Mouse (Mus musculus) myocyte (in vitro differentiated cells): ENCODE data around the gene Lcn3.

Experiments
- MAX ChIP-seq: IDR thresholded peaks from one replicate; pipeline ENCODE4 v1.6.1; 2011; ENCODE audit warnings: low read depth, mild to moderate bottlenecking, control low read depth
- MYOG ChIP-seq, 3 experiments: IDR thresholded peaks; one replicate each; pipeline ENCODE4 v1.6.1; 2011; ENCODE audit warnings: control low read depth in 2 of 3, low read depth in 2 of 3, mild to moderate bottlenecking in 2 of 3; ENCODE audit not compliant: insufficient read length in 2 of 3, control insufficient read depth in 1 of 3, insufficient read depth in 1 of 3
- POLR2A ChIP-seq: IDR thresholded peaks from one replicate; pipeline ENCODE4 v1.6.1; 2011; ENCODE audit warnings: low read depth, mild to moderate bottlenecking, control low read depth, moderate library complexity; ENCODE audit not compliant: insufficient read length
- POLR2AphosphoS2 ChIP-seq: IDR thresholded peaks from one replicate; pipeline ENCODE4 v1.6.1; 2011; ENCODE audit warnings: low read depth, control low read depth; ENCODE audit not compliant: insufficient read length

DNA sequence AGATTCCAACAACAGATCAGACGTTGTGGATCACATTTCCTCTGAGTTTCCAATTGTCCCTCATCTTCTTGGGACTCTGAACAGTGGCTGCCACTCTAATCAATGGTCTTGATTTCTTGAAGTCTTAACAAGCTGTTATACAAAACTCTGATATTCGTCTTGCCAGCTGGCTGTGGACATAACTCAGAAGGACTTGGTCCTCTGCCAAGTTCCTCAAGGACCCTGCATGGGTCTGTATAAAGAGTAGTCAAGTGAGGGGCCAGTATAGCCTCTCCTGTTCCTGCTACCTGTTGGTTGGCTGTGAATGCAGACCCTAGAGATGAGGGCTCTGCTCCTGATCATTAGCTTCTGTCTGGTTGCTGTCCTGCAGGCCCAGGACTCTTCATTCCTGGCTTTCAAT, at the start of gene Lcn3:
- TF ChIP-seq MAX (no peak), POLR2A (no peak), MYOG (IDR thresholded peaks at IDR 0.05; ENCODE audit: control insufficient read depth in 1 of 3, insufficient read depth in 1 of 3, insufficient read length in 2 of 3, low read depth in 2 of 3) (no peak), POLR2AphosphoS2 (no peak)
